In the genomic region with DNA sequence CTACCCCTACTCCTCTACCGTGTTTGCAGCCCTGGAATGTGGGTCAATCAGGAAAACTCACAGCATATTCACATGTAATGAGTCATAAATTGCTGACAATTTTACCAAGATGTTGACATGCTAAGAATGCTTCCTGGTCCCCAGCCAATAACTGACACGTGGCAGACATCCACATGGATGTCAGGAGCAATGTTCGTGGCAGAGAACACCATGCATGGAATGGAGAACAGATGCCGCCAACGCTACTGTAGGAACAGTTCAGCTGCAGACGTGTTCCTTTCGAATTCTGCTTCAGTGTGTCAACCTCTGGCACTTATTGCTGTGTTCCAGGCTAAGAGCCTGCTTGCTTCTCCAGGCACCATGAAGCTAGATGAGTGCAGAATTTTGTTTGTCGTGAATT, we compare ENCODE assay signal across 11 mouse cellular contexts.
DNase-seq lines count a peak whose midpoint lies in the region; ATAC-seq lines count a peak whose summit lies in the region.
"Had no signal": no experiment of that assay in that cellular context is flagged by ENCODE, and none has a peak within 500 bp of the region (broad histone marks: within the 10 kb centered on the region; RNA-seq: fewer than 3 reads in every experiment).

No protein-coding gene starts in this region.

- intact Hi-C loops in left cerebral cortex, postnatal 14 days (cut with DNase I), result no loop called here

- H3K27ac ChIP-seq in forebrain, embryonic 16.5 days (ENCODE audit: low read length), result no peak overlapping the region
- no peak overlapping the region for H3K27ac ChIP-seq in forebrain, embryonic 12.5 days
- H3K27ac ChIP-seq: stomach, embryonic 15.5 days had no signal

- H3K4me3 ChIP-seq in forebrain, embryonic 16.5 days (replicated peaks; ENCODE audit: low read length), result no peak overlapping the region
- no peak overlapping the region for H3K4me3 ChIP-seq in forebrain, embryonic 12.5 days (replicated peaks)
- H3K4me3 ChIP-seq: stomach, embryonic 15.5 days had no signal

- H3K9ac ChIP-seq in forebrain, embryonic 16.5 days (replicated peaks; ENCODE audit: low read depth, low read length), result no peak overlapping the region
- no peak overlapping the region for H3K9ac ChIP-seq in forebrain, embryonic 12.5 days
- H3K9ac ChIP-seq: stomach, embryonic 15.5 days had no signal

- H3K4me2 ChIP-seq in forebrain, embryonic 16.5 days (ENCODE audit: low read length), result no peak overlapping the region
- H3K4me2 ChIP-seq in forebrain, embryonic 12.5 days, result no peak overlapping the region
- H3K4me2 ChIP-seq: stomach, embryonic 15.5 days had no signal

- H3K9me3 ChIP-seq in forebrain, embryonic 16.5 days (ENCODE audit: control insufficient read depth, low read length), result no peaks in the 10 kb centered on the region
- H3K9me3 ChIP-seq in forebrain, embryonic 12.5 days, result no peaks in the 10 kb centered on the region
- H3K9me3 ChIP-seq: stomach, embryonic 15.5 days had no signal

- peak; percentile 67 for DNase-seq in 3T3-L1 (ENCODE audit: low read depth, low spot score)
- peak; percentile 38 for DNase-seq in heart, adult 8-10 months (ENCODE audit: low spot score)
- DNase-seq in left cerebral cortex, postnatal 14 days (ENCODE audit: low spot score in 2 of 2), result peak; percentile 31 to 66
- DNase-seq in natural killer cell, adult 2 months (ENCODE audit: low spot score in 2 of 2), result no peak
- DNase-seq in thymus, adult 18-20 months, result no peak
- DNase-seq: embryo, embryonic 11 days had no signal

- H3K27me3 ChIP-seq in forebrain, embryonic 16.5 days (replicated peaks; ENCODE audit: control insufficient read depth, insufficient read depth, low read length), result no peaks in the 10 kb centered on the region
- no peaks in the 10 kb centered on the region for H3K27me3 ChIP-seq in forebrain, embryonic 12.5 days
- H3K27me3 ChIP-seq: stomach, embryonic 15.5 days had no signal

- peak; percentile 64 for ATAC-seq in forebrain, embryonic 16.5 days
- ATAC-seq in forebrain, embryonic 12.5 days (ENCODE audit: low FRiP score), result no peak
- no peak for ATAC-seq in inflammation-experienced regulatory T-cells, adult 6 months
- ATAC-seq: CD4-positive, CD25-positive, alpha-beta regulatory T cell, adult 4 months had no signal

- no peaks in the 10 kb centered on the region for H3K36me3 ChIP-seq in forebrain, embryonic 16.5 days (ENCODE audit: control insufficient read depth, insufficient read depth)
- H3K36me3 ChIP-seq in forebrain, embryonic 12.5 days (replicated peaks), result no peaks in the 10 kb centered on the region
- H3K36me3 ChIP-seq: stomach, embryonic 15.5 days had no signal

- 0 out of 2 replicates have a peak, but pooled peaks cover 2% of the 10 kb centered on the region for H3K4me1 ChIP-seq in forebrain, embryonic 16.5 days (replicated peaks; ENCODE audit: control insufficient read depth, insufficient read depth, low read length)
- no peaks in the 10 kb centered on the region for H3K4me1 ChIP-seq in forebrain, embryonic 12.5 days
- H3K4me1 ChIP-seq: stomach, embryonic 15.5 days had no signal

- 66% methylated on average over 8 of the region's 8 CpGs for WGBS in forebrain, embryonic 16.5 days
- 85% methylated on average over 8 of the region's 8 CpGs for WGBS in forebrain, embryonic 12.5 days

Comparison
In these comparisons a context has a peak if more than half of its experiments do, and no peak if none do; other contexts are left out.
1. DNase-seq: peak in 3T3-L1 (single experiment), heart, adult 8-10 months (single experiment) and left cerebral cortex, postnatal 14 days (2 of 2); none in natural killer cell, adult 2 months (0 of 2) and thymus, adult 18-20 months (0 of 2).